In the genomic region with DNA sequence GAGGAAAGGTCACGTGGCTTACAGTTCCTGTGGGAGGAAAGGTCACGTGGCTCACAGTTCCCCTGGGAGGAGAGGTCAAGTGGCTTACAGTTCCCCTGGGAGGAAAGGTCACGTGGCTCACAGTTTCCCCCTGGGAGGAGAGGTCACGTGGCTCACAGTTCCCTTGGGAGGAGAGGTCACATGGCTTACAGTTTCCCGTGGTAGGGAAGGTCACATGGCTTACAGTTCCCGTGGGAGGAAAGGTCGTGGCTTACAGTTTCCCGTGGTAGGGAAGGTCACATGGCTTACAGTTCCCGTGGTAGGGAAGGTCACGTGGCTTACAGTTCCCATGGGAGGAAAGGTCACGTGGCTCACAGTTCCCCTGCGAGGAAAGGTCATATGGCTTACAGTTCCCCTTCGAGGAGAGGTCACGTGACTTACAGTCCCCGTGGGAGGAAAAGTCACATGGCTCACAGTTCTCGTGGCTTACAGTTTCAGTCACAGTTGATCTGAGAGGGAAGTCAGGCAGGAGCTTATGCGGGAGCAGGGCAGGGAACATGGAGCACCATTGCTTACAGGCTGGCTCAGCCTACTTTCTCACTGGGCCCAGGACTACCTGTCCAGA, we compare ENCODE assay signal across 1 mouse cellular context.
TF ChIP-seq lines count a peak whose summit lies in the region.

No protein-coding gene starts in this region.

TF ChIP-seq in CH12.LX, 34 proteins besides CTCF, POLR2A, EP300 and RAD21 (continued from another document):
- TF ChIP-seq E2F4 (IDR thresholded peaks at IDR 0.05; ENCODE audit: insufficient replicate concordance, low read depth, low read length) (no peak), MAFK (IDR thresholded peaks at IDR 0.05; ENCODE audit: insufficient replicate concordance, low read length) (no peak), ETS1 (conservative IDR thresholded peaks at IDR 0.05; ENCODE audit: low read depth, low read length) (no peak), NRF1 (IDR thresholded peaks at IDR 0.05; ENCODE audit: low read depth, low read length) (no peak), JUND (conservative IDR thresholded peaks at IDR 0.05; ENCODE audit: low read depth, low read length) (no peak), USF2 (conservative IDR thresholded peaks at IDR 0.05; ENCODE audit: low read depth, low read length) (peak; percentile 62), TCF12 (IDR thresholded peaks at IDR 0.05; ENCODE audit: low read depth, low read length) (no peak), SIN3A (IDR thresholded peaks at IDR 0.05; ENCODE audit: low read length) (no peak), SMC3 (IDR thresholded peaks at IDR 0.05; ENCODE audit: low read depth, low read length) (no peak), MXI1 (IDR thresholded peaks at IDR 0.05; ENCODE audit: low read depth, low read length) (no peak), ELF1 (IDR thresholded peaks at IDR 0.05; ENCODE audit: low read depth, low read length) (no peak), MEF2A (IDR thresholded peaks at IDR 0.05; ENCODE audit: borderline replicate concordance, low read depth, low read length) (no peak), USF1 (IDR thresholded peaks at IDR 0.05; ENCODE audit: low read depth, low read length) (peak; percentile 42), ZC3H11A (IDR thresholded peaks at IDR 0.05; ENCODE audit: low read depth, low read length) (no peak)
